ENCODE assay signal across 28 mouse cellular contexts in genomic region chr10:130234576-130234975, GRCm38 (mm10). TPM values are rescaled to one million over a fixed set of nuclear protein-coding genes. Genes with fewer than 3 reads are reported as not detected.
DNase-seq lines count a peak whose midpoint lies in the region; ATAC-seq and TF ChIP-seq lines count a peak whose summit lies in the region.
"Had no signal": no experiment of that assay in that cellular context is flagged by ENCODE, and none has a peak within 500 bp of the region (broad histone marks: within the 10 kb centered on the region; RNA-seq: fewer than 3 reads in every experiment).

No protein-coding gene starts in this region.

- peak; percentile 29 for DNase-seq in hindbrain, embryonic 10.5 days (ENCODE audit: low spot score)
- DNase-seq in hindbrain, postnatal 0 days (ENCODE audit: low spot score) = no peak
- DNase-seq in midbrain, embryonic 11.5 days (ENCODE audit: low spot score, missing footprints) = peak; percentile 82
- DNase-seq in brain, embryonic 14.5 days (ENCODE audit: low read depth) = peak; percentile 38
- DNase-seq in embryo, embryonic 10.5 days (ENCODE audit: low spot score) = peak; percentile 40
- no peak for DNase-seq in left cerebral cortex, adult 18-20 months (ENCODE audit: low spot score in 2 of 2)
- DNase-seq: adrenal gland, adult 2 months; adrenal gland, postnatal 36 days; cerebellum, adult 11 months; cerebellum, adult 8-10 months; cerebellum, postnatal 14 days; gastrocnemius, adult 2 months; gastrocnemius, postnatal 25 days had no signal

- no peak for TF ChIP-seq CTCF in hindbrain, postnatal 0 days (IDR thresholded peaks at IDR 0.05; ENCODE audit: low read depth)
- no peak for TF ChIP-seq CTCF in brain, embryonic 14.5 days (IDR thresholded peaks at IDR 0.05; ENCODE audit: borderline replicate concordance, extremely low read depth, insufficient read depth, insufficient read length)

- no peaks in the 10 kb centered on the region for H3K27me3 ChIP-seq in hindbrain, embryonic 10.5 days (ENCODE audit: insufficient read depth, poor library complexity, severe bottlenecking)
- no peaks in the 10 kb centered on the region for H3K27me3 ChIP-seq in hindbrain, postnatal 0 days (ENCODE audit: insufficient read depth, low read length)
- H3K27me3 ChIP-seq in midbrain, embryonic 11.5 days (ENCODE audit: control insufficient read depth, insufficient read depth, low read length) = no peaks in the 10 kb centered on the region
- no peaks in the 10 kb centered on the region for H3K27me3 ChIP-seq in midbrain, embryonic 15.5 days (replicated peaks)
- H3K27me3 ChIP-seq: embryonic facial prominence, embryonic 15.5 days; heart, embryonic 12.5 days had no signal

- H3K27ac ChIP-seq in hindbrain, embryonic 10.5 days = peak overlapping the region; percentile 56; the same call in 1 of the 2 replicates
- no peak overlapping the region for H3K27ac ChIP-seq in hindbrain, postnatal 0 days
- no peak overlapping the region for H3K27ac ChIP-seq in midbrain, embryonic 11.5 days (ENCODE audit: low read depth, low read length)
- no peak overlapping the region for H3K27ac ChIP-seq in midbrain, embryonic 15.5 days
- H3K27ac ChIP-seq: embryonic facial prominence, embryonic 15.5 days; forebrain, embryonic 10.5 days; gastrocnemius, adult 2 months; hindbrain, embryonic 14.5 days had no signal

- H3K9ac ChIP-seq in hindbrain, postnatal 0 days (replicated peaks; ENCODE audit: low read length) = no peak overlapping the region
- no peak overlapping the region for H3K9ac ChIP-seq in midbrain, embryonic 11.5 days (ENCODE audit: low read length)
- H3K9ac ChIP-seq in midbrain, embryonic 15.5 days = no peak overlapping the region
- H3K9ac ChIP-seq: embryonic facial prominence, embryonic 15.5 days; heart, embryonic 12.5 days; hindbrain, embryonic 14.5 days had no signal

- ATAC-seq in hindbrain, postnatal 0 days = no peak
- ATAC-seq in midbrain, embryonic 11.5 days (ENCODE audit: low FRiP score) = peak; percentile 77
- ATAC-seq in midbrain, embryonic 15.5 days (replicated peaks) = no peak
- ATAC-seq: inflammation-experienced regulatory T-cells, adult 6 months; intestine, postnatal 0 days had no signal

- peaks cover 8% of the 10 kb centered on the region for H3K4me1 ChIP-seq in hindbrain, embryonic 10.5 days (replicated peaks)
- no peaks in the 10 kb centered on the region for H3K4me1 ChIP-seq in hindbrain, postnatal 0 days (ENCODE audit: insufficient read depth, low read length)
- peaks cover 4% of the 10 kb centered on the region; the same call in 1 of the 2 replicates for H3K4me1 ChIP-seq in midbrain, embryonic 11.5 days (ENCODE audit: control insufficient read depth, insufficient read depth, low read length)
- H3K4me1 ChIP-seq in midbrain, embryonic 15.5 days = no peaks in the 10 kb centered on the region
- H3K4me1 ChIP-seq: embryonic facial prominence, embryonic 15.5 days; heart, embryonic 12.5 days had no signal

- 41% methylated on average over 1 of the region's 1 CpGs for WGBS in hindbrain, embryonic 10.5 days
- WGBS in hindbrain, postnatal 0 days = 36% methylated on average over 1 of the region's 1 CpGs
- WGBS in midbrain, embryonic 11.5 days = 54% methylated on average over 1 of the region's 1 CpGs
- 26% methylated on average over 1 of the region's 1 CpGs for WGBS in midbrain, embryonic 15.5 days

- no peaks in the 10 kb centered on the region for H3K36me3 ChIP-seq in hindbrain, embryonic 10.5 days
- H3K36me3 ChIP-seq in hindbrain, postnatal 0 days (ENCODE audit: insufficient read depth, low read length) = no peaks in the 10 kb centered on the region
- no peaks in the 10 kb centered on the region for H3K36me3 ChIP-seq in midbrain, embryonic 11.5 days (ENCODE audit: control insufficient read depth, insufficient read depth, low read length)
- no peaks in the 10 kb centered on the region for H3K36me3 ChIP-seq in midbrain, embryonic 15.5 days (replicated peaks)
- H3K36me3 ChIP-seq: embryonic facial prominence, embryonic 15.5 days; forebrain, embryonic 10.5 days; heart, embryonic 12.5 days had no signal

- no peak overlapping the region for H3K4me3 ChIP-seq in hindbrain, embryonic 10.5 days
- H3K4me3 ChIP-seq in hindbrain, postnatal 0 days (ENCODE audit: low read length) = no peak overlapping the region
- H3K4me3 ChIP-seq in midbrain, embryonic 11.5 days (ENCODE audit: low read depth, low read length) = no peak overlapping the region
- H3K4me3 ChIP-seq in midbrain, embryonic 15.5 days = no peak overlapping the region
- H3K4me3 ChIP-seq: embryonic facial prominence, embryonic 15.5 days; erythroblast, embryonic 14.5 days; forebrain, embryonic 10.5 days; gastrocnemius, adult 2 months; heart, embryonic 12.5 days had no signal

- no peak for TF ChIP-seq POLR2A in brain, embryonic 14.5 days (IDR thresholded peaks at IDR 0.05; ENCODE audit: borderline replicate concordance, extremely low read depth, insufficient read depth, insufficient read length, poor library complexity, severe bottlenecking)

- H3K9me3 ChIP-seq in hindbrain, embryonic 10.5 days = no peaks in the 10 kb centered on the region
- no peaks in the 10 kb centered on the region for H3K9me3 ChIP-seq in hindbrain, postnatal 0 days (ENCODE audit: low read length)
- H3K9me3 ChIP-seq in midbrain, embryonic 11.5 days (ENCODE audit: control insufficient read depth, low read length) = no peaks in the 10 kb centered on the region
- H3K9me3 ChIP-seq in midbrain, embryonic 15.5 days = no peaks in the 10 kb centered on the region
- H3K9me3 ChIP-seq: embryonic facial prominence, embryonic 15.5 days; forebrain, embryonic 10.5 days; heart, embryonic 12.5 days had no signal

- no peak overlapping the region for H3K4me2 ChIP-seq in hindbrain, postnatal 0 days (ENCODE audit: low read depth, low read length)
- H3K4me2 ChIP-seq in midbrain, embryonic 11.5 days = no peak overlapping the region
- H3K4me2 ChIP-seq in midbrain, embryonic 15.5 days = no peak overlapping the region
- H3K4me2 ChIP-seq: embryonic facial prominence, embryonic 15.5 days; heart, embryonic 12.5 days; hindbrain, embryonic 14.5 days had no signal

RNA-seq across cellular contexts. Expression of gene Olfr827, which starts 20.4 kb away (rescaled TPM):
- 0.10 TPM in 1 of 2 replicates, not detected in the other for polyA plus RNA-seq in hindbrain, embryonic 10.5 days (2016; fragmentation: Nextera tagmentation; extraction: Ambion mirVana)
- total RNA-seq in hindbrain, postnatal 0 days (2014; rRNA removed) = not detected in 2 replicates
- polyA plus RNA-seq in hindbrain, postnatal 0 days (2015; fragmentation: Nextera tagmentation; extraction: Ambion mirVana) = not detected in 2 replicates
- polyA plus RNA-seq in midbrain, embryonic 11.5 days (2014; fragmentation: Nextera tagmentation; extraction: Ambion mirVana) = not detected in 2 replicates
- not detected in 2 replicates for polyA plus RNA-seq in midbrain, embryonic 15.5 days (2015; fragmentation: Nextera tagmentation; extraction: Ambion mirVana)
- polyA plus RNA-seq in brain, embryonic 14.5 days (2012; rRNA removed) = not detected in 2 replicates
- total RNA-seq in left cerebral cortex, adult 18-20 months (2021) = not detected
- total RNA-seq: adrenal gland, adult 2 months; adrenal gland, postnatal 36 days; common myeloid progenitor, adult 5-6 weeks; ES-E14; gastrocnemius, adult 2 months; gastrocnemius, postnatal 25 days; granulocyte monocyte progenitor cell, adult 5-6 weeks; heart, adult 8-10 months; heart, postnatal 25 days had no signal
- polyA plus RNA-seq: adrenal gland, adult 2 months; forebrain, embryonic 10.5 days; heart, embryonic 12.5 days; heart, embryonic 16.5 days; hindbrain, embryonic 14.5 days; inflammation-experienced regulatory T-cells, adult 6 months; intestine, postnatal 0 days had no signal

RNA-seq across cellular contexts. Expression of gene Neurod4, which starts 45.5 kb away (rescaled TPM):
- 14.0 and 23.1 TPM in 2 replicates for polyA plus RNA-seq in hindbrain, embryonic 10.5 days (2016; fragmentation: Nextera tagmentation; extraction: Ambion mirVana)
- 0.65 and 2.6 TPM in 2 replicates for total RNA-seq in hindbrain, postnatal 0 days (2014; rRNA removed)
- polyA plus RNA-seq in hindbrain, postnatal 0 days (2015; fragmentation: Nextera tagmentation; extraction: Ambion mirVana) = 0.91 and 1.3 TPM in 2 replicates
- polyA plus RNA-seq in midbrain, embryonic 11.5 days (2014; fragmentation: Nextera tagmentation; extraction: Ambion mirVana) = 26.0 and 27.5 TPM in 2 replicates
- polyA plus RNA-seq in midbrain, embryonic 15.5 days (2015; fragmentation: Nextera tagmentation; extraction: Ambion mirVana) = 1.9 and 2.8 TPM in 2 replicates
- polyA plus RNA-seq in brain, embryonic 14.5 days (2012; rRNA removed) = 2.0 and 2.5 TPM in 2 replicates
- total RNA-seq in left cerebral cortex, adult 18-20 months (2021) = under 1 TPM; 0.14 to 0.19 TPM
- total RNA-seq: common myeloid progenitor, adult 5-6 weeks; ES-E14; gastrocnemius, adult 2 months; gastrocnemius, postnatal 25 days; granulocyte monocyte progenitor cell, adult 5-6 weeks; heart, adult 8-10 months; heart, postnatal 25 days had no signal
- polyA plus RNA-seq: adrenal gland, adult 2 months; erythroblast, embryonic 14.5 days; heart, embryonic 16.5 days; inflammation-experienced regulatory T-cells, adult 6 months; intestine, postnatal 0 days had no signal

RNA-seq across cellular contexts. Expression of gene Olfr826, which starts 50.6 kb away (rescaled TPM):
- polyA plus RNA-seq in hindbrain, embryonic 10.5 days (2016; fragmentation: Nextera tagmentation; extraction: Ambion mirVana) = not detected in 2 replicates
- total RNA-seq in hindbrain, postnatal 0 days (2014; rRNA removed) = not detected in 2 replicates
- polyA plus RNA-seq in hindbrain, postnatal 0 days (2015; fragmentation: Nextera tagmentation; extraction: Ambion mirVana) = not detected in 2 replicates
- polyA plus RNA-seq in midbrain, embryonic 11.5 days (2014; fragmentation: Nextera tagmentation; extraction: Ambion mirVana) = not detected in 2 replicates
- polyA plus RNA-seq in midbrain, embryonic 15.5 days (2015; fragmentation: Nextera tagmentation; extraction: Ambion mirVana) = not detected in 2 replicates
- polyA plus RNA-seq in brain, embryonic 14.5 days (2012; rRNA removed) = not detected in 2 replicates
- not detected for total RNA-seq in left cerebral cortex, adult 18-20 months (2021)
- total RNA-seq: adrenal gland, adult 2 months; adrenal gland, postnatal 36 days; common myeloid progenitor, adult 5-6 weeks; ES-E14; gastrocnemius, adult 2 months; gastrocnemius, postnatal 25 days; granulocyte monocyte progenitor cell, adult 5-6 weeks; heart, adult 8-10 months; heart, postnatal 25 days had no signal
- polyA plus RNA-seq: adrenal gland, adult 2 months; embryonic facial prominence, embryonic 11.5 days; embryonic facial prominence, embryonic 15.5 days; erythroblast, embryonic 14.5 days; forebrain, embryonic 10.5 days; heart, embryonic 12.5 days; heart, embryonic 16.5 days; hindbrain, embryonic 14.5 days; inflammation-experienced regulatory T-cells, adult 6 months; intestine, postnatal 0 days had no signal

Comparison
In these comparisons a context has a peak if more than half of its experiments do, and no peak if none do; other contexts are left out.
1. DNase-seq: peak in hindbrain, embryonic 10.5 days (single experiment), midbrain, embryonic 11.5 days (single experiment), brain, embryonic 14.5 days (single experiment) and embryo, embryonic 10.5 days (single experiment); none in hindbrain, postnatal 0 days (single experiment) and left cerebral cortex, adult 18-20 months (0 of 2).